Mouse (Mus musculus) kidney, postnatal 0 days (tissue): ENCODE measurements around the gene Ikbip. TPM values are rescaled to one million over a fixed set of nuclear protein-coding genes. Genes with fewer than 3 reads are reported as not detected.
A peak's percentile ranks its signal among the peaks of the same experiment; 100 is the strongest.

Experiments
- ATAC-seq: fragments of 200-750 bp; cut with Nextera tagmentation; replicated peaks from 2 replicates; pipeline ENCODE4 v1.8.0; 2017; ENCODE audit warnings: low read depth, moderate number of reproducible peaks, moderate TSS enrichment, moderate library complexity; ENCODE audit not compliant: low FRiP score
- DNase-seq: peaks from one replicate; pipeline ENCODE4 v3.0.0-alpha.2; 2016; ENCODE audit warnings: low spot score
- H3K27ac ChIP-seq: fragments of 300-500 bp; sonication (generic); 2 replicates; pipeline ENCODE4 v1.5.1; 2014; ENCODE audit warnings: mild to moderate bottlenecking
- H3K27me3 ChIP-seq: fragments of 300-500 bp; sonication (generic); 2 replicates; pipeline ENCODE4 v1.6.1; 2014; ENCODE audit warnings: low read length, mixed read lengths; ENCODE audit not compliant: insufficient read depth
- H3K36me3 ChIP-seq: fragments of 300-500 bp; sonication (generic); 2 replicates; pipeline ENCODE4 v1.6.1; 2014; ENCODE audit warnings: low read length, mixed read lengths; ENCODE audit not compliant: insufficient read depth
- H3K4me1 ChIP-seq: fragments of 300-500 bp; sonication (generic); replicated peaks from 2 replicates; pipeline ENCODE4 v1.6.1; 2014; ENCODE audit warnings: antibody characterized with exemption, low read length, mixed read lengths; ENCODE audit not compliant: insufficient read depth
- H3K4me2 ChIP-seq: fragments of 300-500 bp; sonication (generic); 2 replicates; pipeline ENCODE4 v1.6.1; 2014; ENCODE audit warnings: mild to moderate bottlenecking, low read length, moderate library complexity, mixed read lengths
- H3K4me3 ChIP-seq: fragments of 300-500 bp; sonication (generic); replicated peaks from 2 replicates; pipeline ENCODE4 v1.5.1; 2014; ENCODE audit warnings: low read depth, low read length
- H3K9ac ChIP-seq: fragments of 300-500 bp; sonication (generic); 2 replicates; pipeline ENCODE4 v1.6.1; 2014; ENCODE audit warnings: low read depth, low read length
- H3K9me3 ChIP-seq: fragments of 300-500 bp; sonication (generic); replicated peaks from 2 replicates; pipeline ENCODE4 v1.6.1; 2016; ENCODE audit warnings: low read length, inconsistent platforms, mixed read lengths
- CTCF ChIP-seq: IDR thresholded peaks from 2 replicates; pipeline ENCODE4 v1.5.1; 2016; ENCODE audit warnings: antibody characterized with exemption, low read depth, mild to moderate bottlenecking, moderate library complexity
- WGBS: fragments of 180-500 bp; shearing (Covaris S2); extraction: QIAGEN DNeasy Blood & Tissue Kit; methylation state at CpG from one replicate; pipeline ENCODE4 v1.1.7; 2014; 5-methylcytosine and 5-hydroxymethylcytosine counted together
- polyA plus RNA-seq: library from polyadenylated mRNA; unstranded; fragments of >200 nt; fragmentation: Nextera tagmentation; extraction: Ambion mirVana; gene quantifications from 2 replicates; pipeline ENCODE4 v1.2.1, GENCODE M21; 2015

Ikbip gene
- polyA plus RNA-seq, 1 experiment from 2014 or later: 48.1 TPM

DNA sequence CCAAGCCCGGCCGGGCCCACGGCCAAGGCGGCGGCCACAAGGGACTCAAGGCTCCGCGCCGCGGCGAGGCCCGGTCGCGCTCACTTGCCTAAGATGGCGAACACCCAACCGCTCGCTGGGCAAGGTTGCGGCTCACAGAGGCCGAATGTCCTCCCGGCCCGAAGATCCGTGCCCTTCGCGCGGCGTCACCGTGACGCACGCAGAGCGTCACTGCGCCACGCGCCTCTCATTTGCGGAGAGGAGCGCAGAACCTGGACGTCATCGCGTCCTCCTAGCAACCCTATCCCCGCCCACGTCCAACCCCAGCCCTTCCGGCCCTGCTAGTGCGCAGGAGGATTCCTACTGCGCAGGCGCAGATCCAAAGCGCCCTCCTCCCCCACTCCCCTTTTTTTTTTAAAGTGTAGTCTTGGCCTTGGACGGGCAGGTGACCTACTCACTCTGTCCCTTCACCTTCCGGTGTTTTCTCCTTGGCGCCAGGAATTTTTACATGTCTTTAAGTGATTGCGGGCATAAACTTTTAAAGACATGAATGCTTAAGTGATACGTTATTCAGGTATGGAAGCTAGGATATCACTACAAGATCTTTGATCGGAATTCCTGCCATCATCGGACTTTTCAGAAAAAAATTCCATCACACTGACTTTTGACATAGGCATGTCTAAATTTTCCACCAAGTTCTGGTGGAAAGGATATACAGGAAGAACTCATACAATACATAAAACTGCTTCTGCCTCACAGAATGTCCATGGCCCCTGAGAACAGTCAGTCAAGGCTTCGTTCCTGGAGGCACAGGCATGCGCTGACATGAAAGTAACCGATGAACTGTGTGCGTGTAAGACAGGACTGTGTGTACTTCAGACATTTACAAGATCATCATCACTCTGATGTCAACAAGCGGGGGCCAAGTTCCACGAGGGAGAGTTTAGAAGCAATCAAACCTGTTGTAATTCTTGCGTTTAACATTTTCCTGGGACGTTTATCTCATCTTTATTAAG lies 41.4 kb downstream of the Ikbip start, which contains the start of gene Slc25a3:
TSS of gene Slc25a3 (minus strand) at position 232 of the 995 bp plus-strand sequence.
- H3K27ac ChIP-seq: peak within 1 kb of the TSS; percentile 93
- H3K36me3 ChIP-seq: peaks cover 16% of the 10 kb centered on the region
- H3K4me3 ChIP-seq: peak within 1 kb of the TSS; percentile 79
- ATAC-seq: peak; percentile 99
- H3K4me1 ChIP-seq: 0 out of 2 replicates have a peak, but pooled peaks cover 5% of the 10 kb centered on the region
- WGBS: 8% methylated on average over 58 of the region's 59 CpGs
- no peaks in the 10 kb centered on the region for H3K27me3 ChIP-seq
- peak within 1 kb of the TSS; percentile 88 for H3K9ac ChIP-seq
- H3K4me2 ChIP-seq: peak within 1 kb of the TSS; percentile 66
- TF ChIP-seq CTCF: no peak
- H3K9me3 ChIP-seq: no peaks in the 10 kb centered on the region
- DNase-seq: peak; percentile 98

- TF ChIP-seq CTCF: no peak
- WGBS: 53% methylated on average over 10 of the region's 10 CpGs
- peak overlapping the region; percentile 72 for H3K27ac ChIP-seq
- H3K36me3 ChIP-seq: 0 out of 2 replicates have a peak, but pooled peaks cover 3% of the 10 kb centered on the region
- no peak overlapping the region for H3K4me3 ChIP-seq
- DNase-seq (no peak), ATAC-seq (no peak)
- H3K9ac ChIP-seq: no peak overlapping the region
- H3K9me3 ChIP-seq: no peaks in the 10 kb centered on the region
- H3K27me3 ChIP-seq: no peaks in the 10 kb centered on the region
- H3K4me2 ChIP-seq: no peak overlapping the region
- H3K4me1 ChIP-seq: 0 out of 2 replicates have a peak, but pooled peaks cover 5% of the 10 kb centered on the region
These were observed 44.0 kb downstream of the Ikbip start for GRCm38 (mm10) chr10:91126618-91127355.

DNA sequence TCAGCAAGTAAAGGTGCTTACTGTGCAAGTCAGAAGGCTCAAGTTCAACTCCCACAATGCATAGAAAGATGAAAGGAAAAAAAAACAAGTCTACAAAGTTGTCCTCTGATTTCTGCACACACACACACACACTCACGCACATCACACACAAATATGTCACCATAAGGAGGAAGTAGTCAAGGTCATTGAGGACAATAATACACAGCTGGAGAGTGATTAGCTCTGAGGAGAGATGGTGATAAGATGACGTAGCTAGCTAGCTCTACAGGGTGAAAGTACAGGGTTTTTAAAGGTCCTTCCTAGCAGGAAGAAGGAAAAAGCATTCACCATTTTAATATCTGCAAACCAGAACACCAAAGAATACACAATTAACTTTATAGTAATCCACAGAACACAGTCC lies 44.7 kb downstream of the Ikbip start:
- Histone ChIP-seq H3K36me3 (no peaks in the 10 kb centered on the region), H3K4me1 (0 out of 2 replicates have a peak, but pooled peaks cover 3% of the 10 kb centered on the region), H3K9ac (no peak overlapping the region), H3K4me2 (no peak overlapping the region), H3K27me3 (no peaks in the 10 kb centered on the region), H3K9me3 (no peaks in the 10 kb centered on the region), H3K27ac (peak overlapping the region; percentile 72; the same call in 1 of the 2 replicates), H3K4me3 (no peak overlapping the region)
- no peak for TF ChIP-seq CTCF
- WGBS: 50% methylated on average over 2 of the region's 2 CpGs
- DNase-seq (no peak), ATAC-seq (no peak)

GRCm38 (mm10) chr10:91128551-91129160 lies 45.9 kb downstream of the Ikbip start:
- H3K4me2 ChIP-seq: no peak overlapping the region
- WGBS: 27% methylated on average over 1 of the region's 1 CpGs
- ATAC-seq (no peak), DNase-seq (peak; percentile 43)
- H3K27me3 ChIP-seq: no peaks in the 10 kb centered on the region
- no peak overlapping the region for H3K27ac ChIP-seq
- H3K9ac ChIP-seq: no peak overlapping the region
- no peaks in the 10 kb centered on the region for H3K9me3 ChIP-seq
- no peak for TF ChIP-seq CTCF
- H3K36me3 ChIP-seq: no peaks in the 10 kb centered on the region
- H3K4me3 ChIP-seq: no peak overlapping the region
- no peaks in the 10 kb centered on the region for H3K4me1 ChIP-seq

- WGBS: 96% methylated on average over 3 of the region's 3 CpGs
These were observed 48.1 kb downstream of the Ikbip start for GRCm38 (mm10) chr10:91130792-91131191.

DNA sequence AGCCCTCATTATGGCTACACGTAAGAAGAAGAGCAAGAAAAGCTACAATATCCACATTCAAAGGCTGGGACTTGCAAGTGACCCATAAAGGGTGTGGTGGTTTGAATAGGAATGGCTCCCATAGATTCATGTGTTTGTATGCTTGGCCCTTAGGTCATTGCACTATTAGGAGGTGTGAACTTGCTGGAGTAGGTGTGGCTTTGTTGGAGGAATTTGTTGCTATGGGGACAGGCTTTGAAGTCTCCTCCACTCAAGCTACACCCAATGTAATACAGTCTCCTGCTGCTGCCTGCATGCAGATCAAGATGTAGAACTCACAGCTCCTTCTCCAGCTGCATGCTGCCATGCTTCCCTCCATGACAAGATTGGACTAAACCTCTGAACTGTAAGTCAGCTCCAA lies 48.8 kb downstream of the Ikbip start:
- Histone ChIP-seq H3K4me2 (no peak overlapping the region), H3K27me3 (no peaks in the 10 kb centered on the region), H3K4me1 (no peaks in the 10 kb centered on the region), H3K27ac (no peak overlapping the region), H3K4me3 (no peak overlapping the region), H3K9ac (no peak overlapping the region), H3K36me3 (no peaks in the 10 kb centered on the region), H3K9me3 (no peaks in the 10 kb centered on the region)
- no peak for TF ChIP-seq CTCF
- 88% methylated on average over 1 of the region's 1 CpGs for WGBS
- DNase-seq (no peak), ATAC-seq (no peak)

More at GRCm38 (mm10) chr10:91130792-91131191, 48.1 kb downstream of the Ikbip start:
- Histone ChIP-seq H3K9me3 (no peaks in the 10 kb centered on the region), H3K4me2 (no peak overlapping the region), H3K4me1 (no peaks in the 10 kb centered on the region), H3K4me3 (no peak overlapping the region), H3K36me3 (no peaks in the 10 kb centered on the region), H3K9ac (no peak overlapping the region), H3K27ac (no peak overlapping the region), H3K27me3 (no peaks in the 10 kb centered on the region)
- ATAC-seq (no peak), DNase-seq (no peak)
- no peak for TF ChIP-seq CTCF
